Mouse (Mus musculus): Measurements from ENCODE around the gene Kirrel3.

The Kirrel3 gene

GRCm38 (mm10) chr9:34485759-34486431 is at the start of gene Kirrel3:
Kirrel3 (plus strand) TSS chr9:34485894.
- no peak for DNase-seq (ENCODE audit: low spot score)

GRCm38 (mm10) chr9:34440721-34441120 is 45.0 kb upstream of the Kirrel3 start:
- DNase-seq (ENCODE audit: low spot score): no peak

- DNase-seq (ENCODE audit: low spot score): no peak
Measured at GRCm38 (mm10) chr9:34443950-34444349, 41.7 kb upstream of the Kirrel3 start.

- DNase-seq (ENCODE audit: low spot score): no peak
Measured at GRCm38 (mm10) chr9:34446497-34447350, 39.0 kb upstream of the Kirrel3 start.

- no peak for DNase-seq (ENCODE audit: low spot score)
Measured at GRCm38 (mm10) chr9:34447736-34448135, 38.0 kb upstream of the Kirrel3 start.

GRCm38 (mm10) chr9:34448467-34448866 is 37.2 kb upstream of the Kirrel3 start:
- no peak for DNase-seq (ENCODE audit: low spot score)

GRCm38 (mm10) chr9:34458189-34458588 is 27.5 kb upstream of the Kirrel3 start:
- DNase-seq (ENCODE audit: low spot score): no peak

GRCm38 (mm10) chr9:34459968-34460367 is 25.7 kb upstream of the Kirrel3 start:
- no peak for DNase-seq (ENCODE audit: low spot score)

GRCm38 (mm10) chr9:34463666-34464065 is 22.0 kb upstream of the Kirrel3 start:
- no peak for DNase-seq (ENCODE audit: low spot score)

- no peak for DNase-seq (ENCODE audit: low spot score)
Measured at GRCm38 (mm10) chr9:34466058-34466457, 19.6 kb upstream of the Kirrel3 start.

- DNase-seq (ENCODE audit: low spot score): no peak
Measured at GRCm38 (mm10) chr9:34469180-34469579, 16.5 kb upstream of the Kirrel3 start.

- DNase-seq (ENCODE audit: low spot score): no peak
Measured at GRCm38 (mm10) chr9:34476206-34476605, 9.5 kb upstream of the Kirrel3 start.

- no peak for DNase-seq (ENCODE audit: low spot score)
Measured at GRCm38 (mm10) chr9:34478494-34478893, 7.2 kb upstream of the Kirrel3 start.

- no peak for DNase-seq (ENCODE audit: low spot score)
Measured at GRCm38 (mm10) chr9:34483236-34483635, 2.5 kb upstream of the Kirrel3 start.

- no peak for DNase-seq (ENCODE audit: low spot score)
Measured at GRCm38 (mm10) chr9:34484665-34485064, 1.0 kb upstream of the Kirrel3 start.

- DNase-seq (ENCODE audit: low spot score): no peak
Measured at GRCm38 (mm10) chr9:34488267-34488666, 2.6 kb downstream of the Kirrel3 start.

GRCm38 (mm10) chr9:34488700-34489315 is 3.1 kb downstream of the Kirrel3 start:
- no peak for DNase-seq (ENCODE audit: low spot score)

GRCm38 (mm10) chr9:34489316-34489710 is 3.6 kb downstream of the Kirrel3 start:
- no peak for DNase-seq (ENCODE audit: low spot score)

- DNase-seq (ENCODE audit: low spot score): no peak
Measured at GRCm38 (mm10) chr9:34489760-34490159, 4.1 kb downstream of the Kirrel3 start.

GRCm38 (mm10) chr9:34492121-34492520 is 6.4 kb downstream of the Kirrel3 start:
- DNase-seq (ENCODE audit: low spot score): no peak

- DNase-seq (ENCODE audit: low spot score): no peak
Measured at GRCm38 (mm10) chr9:34493571-34493970, 7.9 kb downstream of the Kirrel3 start.

GRCm38 (mm10) chr9:34498126-34498525 is 12.4 kb downstream of the Kirrel3 start:
- no peak for DNase-seq (ENCODE audit: low spot score)

- no peak for DNase-seq (ENCODE audit: low spot score)
Measured at GRCm38 (mm10) chr9:34498651-34499050, 13.0 kb downstream of the Kirrel3 start.
